Mouse (Mus musculus) lung, postnatal 4 days (tissue): ENCODE measurements at regions not wholly inside any gene's neighbourhood (a gene's known extent, or its start where the extent isn't known, plus 50 kb on each side); places are given as distances from the start of the nearest gene placed in this dataset.
A peak's percentile ranks its signal among the peaks of the same experiment; 100 is the strongest.

Experiments used
- DNase-seq, 2 experiments: peaks; one replicate each; pipeline ENCODE4 v3.0.0; 2021

DNA sequence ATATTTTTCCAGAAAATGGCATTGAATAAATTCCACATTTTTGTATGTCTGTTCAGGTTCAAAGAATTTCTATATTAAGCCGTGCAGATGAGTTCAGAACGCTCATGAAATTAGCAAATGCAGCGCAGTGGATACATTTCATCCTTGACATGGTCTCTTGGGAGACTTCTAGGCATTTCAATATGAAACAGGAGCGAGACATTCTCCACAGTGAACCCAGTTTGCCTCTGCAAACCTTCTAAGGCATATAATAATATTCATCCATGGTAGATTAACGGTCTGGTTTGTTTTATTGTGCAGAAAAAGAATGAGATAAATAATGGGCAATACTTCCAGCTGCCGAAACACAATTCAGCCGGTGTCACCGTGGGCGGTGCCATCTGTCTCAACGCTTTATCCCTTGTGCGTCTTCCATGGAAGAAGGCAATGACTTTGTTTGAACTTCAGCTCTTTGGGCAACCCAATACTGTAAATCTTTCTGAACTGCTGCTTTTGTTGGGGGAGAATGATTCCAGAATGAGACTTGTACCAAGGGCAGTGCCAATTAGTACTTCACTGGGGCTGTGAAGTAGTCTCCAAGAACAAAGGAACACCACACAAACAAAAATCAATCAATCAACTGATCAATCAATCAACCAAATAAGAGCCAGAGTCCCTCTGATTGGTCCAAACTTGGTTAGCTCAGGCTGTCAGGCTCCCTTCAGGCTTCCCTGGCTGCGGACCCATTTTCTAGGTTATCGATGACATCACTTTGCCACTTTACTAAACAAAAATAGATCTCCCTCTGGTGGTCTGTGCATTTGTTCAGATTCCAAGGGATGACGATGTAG lies 326.0 kb downstream of the Ice1 start:
- no peak for DNase-seq

DNA sequence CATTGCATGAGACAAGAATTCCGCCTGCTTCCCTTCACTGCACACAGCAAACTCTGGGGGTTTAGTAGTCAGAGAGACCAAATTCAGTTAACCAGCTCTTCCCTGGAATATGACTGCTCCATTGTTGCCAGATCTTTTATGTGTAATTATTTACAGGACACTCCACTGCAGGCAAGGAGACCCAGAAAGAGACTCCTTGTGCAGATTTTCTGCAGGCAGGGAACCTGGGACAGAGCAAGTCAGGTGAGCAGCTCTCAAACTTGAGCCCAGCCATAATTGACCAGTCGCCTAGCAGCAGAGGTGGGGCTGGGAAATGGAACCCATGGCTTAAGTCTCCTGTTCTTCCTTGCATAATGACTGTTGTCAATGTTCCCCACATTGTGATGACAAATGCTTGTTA lies 324.2 kb downstream of the Ice1 start:
- no peak for DNase-seq

DNA sequence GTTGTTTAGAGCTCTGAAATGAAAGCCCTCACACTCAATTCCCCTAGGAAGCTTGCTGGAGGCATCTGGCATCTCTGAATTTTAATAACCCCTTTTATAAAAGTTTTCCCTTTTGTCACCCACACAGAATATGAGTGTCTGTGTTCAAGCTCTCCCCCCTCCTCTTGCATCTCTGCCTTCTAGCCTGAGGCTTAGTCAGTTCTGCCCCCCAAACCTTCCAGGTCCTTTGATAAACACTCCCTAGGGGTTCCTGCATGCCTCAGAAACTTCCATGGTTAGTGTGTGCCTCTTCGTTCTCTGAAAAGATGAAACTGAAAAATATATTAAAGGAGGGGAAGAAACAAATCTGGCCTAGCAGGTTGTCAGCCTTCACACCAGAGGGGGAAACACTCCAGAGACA lies 313.9 kb downstream of the Ice1 start:
- no peak for DNase-seq

DNA sequence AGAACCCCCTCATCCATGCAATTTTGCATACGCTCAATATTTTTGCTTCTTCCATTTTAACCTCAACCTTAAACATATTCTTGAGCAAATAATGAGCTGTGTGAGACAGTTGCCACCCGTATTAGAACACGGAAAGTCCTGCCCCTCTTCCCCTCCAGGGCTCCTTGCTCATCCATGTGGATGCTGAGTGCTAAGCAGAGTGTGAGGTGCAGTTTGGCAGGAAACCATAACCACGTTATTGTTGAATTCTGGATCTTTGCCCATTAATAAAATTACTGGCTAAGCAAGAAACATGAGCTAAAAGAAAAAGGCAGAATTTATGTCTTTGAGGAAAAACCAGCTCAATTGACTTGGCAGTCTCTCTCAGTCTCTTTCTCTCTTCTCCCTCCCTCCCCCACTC lies 301.4 kb downstream of the Ice1 start:
- peak in 1 of 2 experiments; percentile 24 for DNase-seq

DNA sequence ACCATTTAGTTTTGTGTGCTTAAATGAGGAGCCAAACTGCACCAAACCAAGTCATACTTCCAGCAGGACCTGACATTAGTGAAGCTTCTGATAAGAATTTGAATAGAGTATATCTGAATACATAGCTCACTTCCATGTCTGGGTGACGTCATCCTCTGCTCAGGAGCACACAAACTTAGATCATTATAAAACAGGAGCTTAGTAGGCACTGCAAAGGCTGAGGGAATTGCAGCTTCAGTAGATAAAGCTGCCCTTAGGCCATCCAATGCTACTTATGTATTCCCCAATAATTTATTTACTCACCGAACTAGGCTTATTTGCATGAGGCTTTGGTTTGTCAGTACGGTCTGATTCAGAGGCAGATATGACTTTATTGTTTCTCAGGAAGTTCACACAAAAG lies 297.0 kb downstream of the Ice1 start:
- DNase-seq, result no peak

DNA sequence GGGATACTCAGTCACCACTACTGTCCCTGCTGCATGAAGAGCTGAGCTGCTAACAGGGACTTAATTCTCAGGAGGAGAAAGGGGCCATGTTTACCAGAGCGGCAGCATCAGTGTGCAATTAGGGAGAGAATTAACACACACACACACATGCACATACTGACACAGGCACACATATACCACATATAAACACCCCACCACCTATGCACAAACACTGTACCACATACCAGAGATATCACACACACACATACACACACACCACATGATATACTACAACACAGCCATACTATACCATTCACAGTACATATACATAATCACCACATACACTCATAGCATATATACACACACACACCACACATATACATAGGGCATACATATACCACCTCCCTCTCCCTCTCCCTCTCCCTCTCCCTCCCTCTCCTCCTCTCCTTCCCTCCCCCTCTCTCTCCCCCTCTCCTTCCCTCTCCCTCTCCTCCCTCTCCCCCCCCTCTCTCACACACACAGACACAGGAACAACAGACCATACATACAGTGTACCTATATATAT lies 294.2 kb downstream of the Ice1 start:
- no peak for DNase-seq

DNA sequence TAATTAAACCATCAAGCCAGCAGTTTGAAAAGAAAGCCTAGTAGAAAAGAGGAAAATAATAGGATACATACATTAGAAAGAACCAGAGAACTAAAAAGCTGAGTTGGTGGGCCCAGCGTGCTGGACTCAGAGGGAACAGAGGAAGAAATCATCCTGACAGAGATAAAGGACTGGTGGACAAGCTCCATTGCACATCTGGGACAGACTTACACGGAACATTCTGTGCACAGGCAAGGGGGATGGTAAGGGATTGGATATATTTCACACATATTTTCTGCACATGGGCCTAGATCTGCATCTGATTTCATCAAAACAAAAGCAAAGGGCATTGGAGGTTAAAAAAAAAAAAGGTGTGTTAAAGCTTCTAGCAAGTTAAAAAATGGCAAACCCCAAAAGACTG lies 293.5 kb downstream of the Ice1 start:
- DNase-seq, result no peak

DNA sequence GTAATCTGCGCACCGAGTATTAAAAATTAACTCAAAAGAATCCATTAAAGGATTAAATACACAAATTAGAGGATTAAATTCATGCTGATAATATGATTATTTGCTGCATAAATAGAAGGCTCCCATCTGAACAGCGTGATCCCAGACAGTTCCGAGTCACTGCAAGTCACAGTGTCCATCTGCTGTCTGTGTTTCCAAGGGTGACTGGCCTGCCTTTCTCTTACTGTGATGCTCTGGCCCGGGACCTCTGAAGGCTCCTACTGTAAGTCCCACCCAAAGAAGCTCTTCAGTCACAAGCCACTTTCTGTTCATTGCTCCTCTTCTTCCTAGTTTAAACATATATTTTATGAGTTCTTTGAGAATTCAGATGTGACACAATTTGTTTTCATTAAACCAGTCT lies 293.1 kb downstream of the Ice1 start:
- DNase-seq, result no peak

DNA sequence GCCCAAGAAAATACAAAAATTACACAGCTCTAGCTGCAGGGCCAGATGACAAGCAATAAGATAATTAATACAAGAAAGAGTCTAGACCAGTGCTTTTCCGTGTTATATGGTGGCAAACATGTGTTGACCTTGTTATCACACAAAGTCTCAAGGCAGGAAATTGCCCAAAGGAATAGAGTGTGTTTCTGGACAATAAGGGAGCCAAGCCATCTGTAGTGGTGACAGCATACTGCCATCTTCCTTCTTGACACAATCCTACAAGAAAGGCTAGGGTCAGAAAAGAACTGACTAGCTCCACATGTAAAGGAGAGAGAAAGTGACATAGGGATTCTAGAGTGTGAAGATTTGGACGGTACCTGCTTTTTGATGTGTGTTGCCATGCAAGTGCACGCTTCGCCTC lies 289.0 kb downstream of the Ice1 start:
- no peak for DNase-seq

DNA sequence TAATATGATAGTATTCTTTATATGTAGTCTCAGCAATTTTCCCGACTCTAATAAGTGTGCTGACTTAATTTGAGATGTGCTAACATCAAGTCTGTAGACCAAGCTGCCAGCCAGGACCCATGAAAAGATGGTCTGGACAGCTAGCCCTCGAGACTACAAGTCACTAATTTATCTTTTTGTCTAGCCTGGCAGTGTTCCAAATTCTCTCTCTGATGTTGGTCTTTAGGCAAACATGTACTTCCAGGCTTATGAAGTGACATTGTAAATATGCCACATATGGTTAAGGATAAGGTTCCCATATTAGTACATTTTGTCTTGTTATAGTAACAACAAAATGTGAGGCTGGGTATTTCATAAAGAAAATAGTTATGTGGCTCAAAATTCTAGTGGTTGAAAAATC lies 288.5 kb downstream of the Ice1 start:
- no peak for DNase-seq

DNA sequence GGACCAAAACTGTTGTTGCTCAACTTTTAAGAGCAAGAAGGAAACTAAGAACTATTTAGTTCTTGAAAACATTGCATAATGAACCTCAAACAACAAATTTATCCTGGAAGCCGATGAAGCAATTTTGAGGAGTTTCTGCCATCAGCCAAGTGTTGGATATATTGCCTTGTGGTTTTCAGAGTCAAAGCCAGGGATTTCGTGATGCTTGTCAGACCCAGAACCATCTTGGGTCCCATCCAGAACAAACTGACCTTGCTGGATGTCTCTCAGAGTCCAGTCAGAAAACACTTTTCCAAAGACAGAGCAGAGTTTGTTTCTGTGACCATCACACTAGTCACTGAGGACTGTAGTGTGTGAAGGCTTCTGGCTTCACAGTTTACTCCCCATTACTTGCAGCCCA lies 267.8 kb downstream of the Ice1 start:
- DNase-seq, result peak in 1 of 2 experiments; percentile 5

DNA sequence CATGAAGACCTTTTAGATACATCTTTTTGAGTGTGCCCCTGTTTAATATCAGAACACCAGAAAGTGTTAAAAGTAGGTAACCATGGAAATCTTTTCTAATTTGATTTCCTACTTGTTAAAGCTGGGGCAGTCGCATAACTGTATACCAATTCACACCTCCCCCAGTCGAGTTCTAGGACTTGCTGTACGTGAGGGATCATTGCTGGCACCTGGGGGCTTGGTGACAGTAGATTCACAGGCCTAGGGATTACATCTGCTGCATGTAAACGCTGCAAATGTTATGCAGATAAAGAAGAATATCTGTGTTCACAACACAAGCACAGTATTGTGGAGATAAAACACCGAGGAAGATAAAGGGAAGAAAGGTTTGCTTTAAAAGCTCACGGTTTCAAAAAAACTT lies 256.7 kb downstream of the Ice1 start:
- DNase-seq, result no peak

DNA sequence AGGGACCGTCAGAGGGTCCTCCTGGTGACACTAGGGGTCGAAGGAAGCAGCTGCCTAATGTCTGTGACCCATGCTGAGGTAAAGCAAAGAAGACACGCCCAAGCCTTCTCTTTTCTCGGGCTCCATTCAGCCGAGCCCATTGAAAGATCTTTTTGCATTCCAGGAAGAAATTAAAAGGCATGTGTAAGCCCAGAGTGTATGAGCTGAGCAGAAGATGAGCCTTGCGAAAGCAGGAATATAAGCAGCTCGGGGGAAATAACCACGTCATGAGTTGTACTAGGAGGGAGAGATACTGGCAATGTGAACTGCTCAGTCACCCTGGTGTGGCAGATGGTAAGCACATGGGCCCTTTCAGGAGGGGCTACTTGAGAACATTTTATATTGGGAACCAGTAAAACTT lies 252.1 kb downstream of the Ice1 start:
- peak in 1 of 2 experiments; percentile 20 for DNase-seq

DNA sequence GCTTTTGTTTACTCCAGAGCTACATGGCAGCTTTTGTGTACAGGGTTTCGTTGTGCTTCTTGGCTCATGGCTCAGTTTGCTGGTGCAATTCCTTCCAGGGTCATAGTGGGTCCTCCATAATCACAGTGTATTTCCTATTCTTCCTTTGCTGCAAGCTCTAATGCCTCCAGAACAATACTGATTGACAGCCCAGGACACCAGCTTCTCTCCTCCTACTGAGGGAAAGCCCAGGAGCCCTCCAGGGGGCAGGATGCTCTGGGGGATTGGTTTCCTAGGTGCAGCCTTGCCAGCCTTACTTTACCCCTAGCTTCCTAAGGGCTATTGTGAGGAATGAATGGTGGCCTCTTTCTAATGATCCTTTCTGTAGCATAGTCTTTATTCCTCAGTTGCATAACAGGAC lies 224.6 kb downstream of the Ice1 start:
- DNase-seq, result no peak

DNA sequence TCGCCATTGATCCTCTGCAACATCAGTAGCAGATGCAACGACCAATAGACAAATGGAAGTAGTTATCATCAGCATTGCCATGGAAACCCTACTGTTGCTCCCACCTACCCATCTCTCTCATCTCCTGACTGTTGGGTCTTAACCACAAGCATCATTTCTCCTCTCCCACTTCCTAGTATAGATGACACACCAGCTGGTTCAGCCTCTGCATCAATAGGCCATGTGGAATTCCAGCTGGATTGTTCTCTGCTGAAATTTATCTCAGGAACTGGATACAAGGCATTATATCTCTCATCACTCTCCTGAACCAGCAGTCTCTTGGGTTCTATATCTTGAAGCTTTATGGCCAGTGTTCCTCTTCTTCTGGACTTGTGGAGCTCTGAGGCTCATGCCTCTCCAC lies 219.3 kb downstream of the Ice1 start:
- DNase-seq, result no peak

DNA sequence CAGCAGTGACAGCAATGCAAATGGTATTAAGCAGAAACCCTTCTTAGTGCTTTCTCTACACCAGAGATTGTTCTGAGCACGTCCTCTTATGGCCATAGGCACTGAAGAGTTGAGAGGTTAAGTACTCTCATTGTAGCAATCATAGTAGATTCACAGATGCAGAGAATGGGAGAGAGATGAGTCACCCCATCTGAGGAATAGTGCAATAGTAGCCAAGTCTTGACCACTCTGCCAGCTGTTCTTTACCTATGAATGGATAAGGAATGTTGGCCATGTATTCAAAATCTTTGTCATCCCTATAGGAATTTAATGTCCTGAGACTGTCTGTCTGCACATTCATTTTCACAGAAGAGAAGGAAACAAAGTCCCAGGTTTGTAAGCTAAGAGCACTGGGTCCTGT lies 198.0 kb downstream of the Ice1 start:
- no peak for DNase-seq

DNA sequence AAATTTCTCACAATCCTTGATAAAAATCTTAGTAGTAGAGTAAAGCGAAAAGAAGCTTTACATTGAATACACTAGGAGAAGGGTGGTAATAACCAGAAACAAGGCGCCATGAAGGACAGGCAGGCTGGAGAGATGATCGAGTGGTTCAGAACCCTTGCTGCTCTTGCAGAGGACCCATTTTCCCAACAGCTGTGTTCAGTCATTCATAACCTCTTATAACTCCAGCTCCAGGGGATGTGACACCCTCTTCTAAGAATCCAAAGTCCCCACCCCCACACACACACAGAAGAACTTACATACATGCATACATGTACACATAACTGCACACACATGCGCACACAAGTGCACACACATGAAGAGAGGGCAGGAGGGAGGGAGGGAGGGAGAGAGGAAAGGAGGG lies 190.5 kb downstream of the Ice1 start:
- DNase-seq, result no peak

DNA sequence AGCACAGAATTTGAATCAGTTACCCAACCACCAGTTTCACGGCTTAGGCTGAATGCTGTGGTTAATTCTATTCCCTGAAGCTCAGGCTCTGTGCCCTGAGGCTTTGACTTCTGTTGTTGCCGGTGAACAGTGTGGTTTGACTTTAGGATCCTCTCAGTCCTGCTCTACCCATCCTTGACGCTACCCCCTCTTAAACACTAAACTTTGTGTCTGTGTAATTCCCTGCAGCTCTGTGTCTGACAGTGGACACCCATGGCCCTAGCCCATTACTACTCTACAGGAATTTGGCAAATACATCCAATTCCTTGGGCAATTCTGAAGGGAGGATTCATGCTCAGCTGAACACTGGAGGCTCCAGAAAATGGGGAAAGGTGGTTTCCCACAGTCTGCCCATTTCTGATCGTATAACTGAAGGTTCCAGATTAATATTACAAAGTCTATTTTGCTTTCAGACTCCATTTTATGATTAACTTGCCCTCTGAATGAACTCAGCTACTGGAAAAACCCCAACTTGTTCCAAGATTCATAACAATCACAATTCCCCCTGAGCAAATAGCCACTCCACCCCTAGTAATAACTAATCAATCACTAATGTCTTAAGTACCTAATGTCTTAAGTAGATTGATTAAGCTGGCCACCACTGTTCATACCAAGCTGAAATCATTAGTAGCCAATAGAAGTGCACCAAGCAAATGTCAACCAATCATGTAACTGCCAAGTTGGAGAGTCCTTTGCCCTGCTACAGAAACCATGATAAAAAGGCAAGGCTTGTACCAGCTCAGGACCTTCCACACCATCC lies 182.6 kb downstream of the Ice1 start:
- DNase-seq, result no peak

DNA sequence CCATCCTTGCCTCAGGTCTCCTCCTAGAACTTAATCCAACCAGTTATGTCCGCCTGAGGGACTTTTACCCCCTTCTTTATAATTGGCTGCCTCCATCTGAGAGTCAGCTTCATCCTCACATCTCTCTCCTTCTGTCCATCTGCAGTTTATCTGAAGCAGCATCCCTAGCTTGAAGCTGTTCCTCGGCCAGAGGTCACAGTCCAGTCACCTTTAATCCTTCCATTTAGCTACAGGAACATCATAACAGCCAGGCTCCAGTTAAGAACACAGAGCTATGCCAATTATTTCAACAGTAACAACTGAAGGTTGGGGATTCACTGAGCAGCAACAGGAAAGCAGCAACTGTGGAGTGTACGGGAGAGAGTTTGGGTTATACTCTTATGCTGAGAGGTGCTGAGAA lies 179.0 kb downstream of the Ice1 start:
- no peak for DNase-seq

DNA sequence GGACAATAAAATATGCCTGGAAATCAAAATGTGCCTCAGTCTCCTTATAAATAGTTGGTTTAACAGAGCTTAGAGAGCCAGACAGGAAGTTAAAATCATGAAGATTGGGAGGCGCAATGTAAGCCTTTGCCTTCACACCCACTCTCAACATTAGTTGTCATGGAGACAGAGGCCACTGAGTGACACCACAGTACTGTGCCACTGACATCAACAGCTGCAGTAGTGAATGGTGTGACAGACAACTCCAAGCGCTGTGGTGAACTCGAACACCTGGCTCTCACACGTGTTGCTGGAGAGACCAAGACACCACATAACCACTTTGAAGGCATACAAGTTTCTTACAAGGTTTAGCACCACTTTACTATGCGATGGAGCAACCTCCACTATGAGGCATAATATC lies 172.4 kb downstream of the Ice1 start:
- no peak for DNase-seq

DNA sequence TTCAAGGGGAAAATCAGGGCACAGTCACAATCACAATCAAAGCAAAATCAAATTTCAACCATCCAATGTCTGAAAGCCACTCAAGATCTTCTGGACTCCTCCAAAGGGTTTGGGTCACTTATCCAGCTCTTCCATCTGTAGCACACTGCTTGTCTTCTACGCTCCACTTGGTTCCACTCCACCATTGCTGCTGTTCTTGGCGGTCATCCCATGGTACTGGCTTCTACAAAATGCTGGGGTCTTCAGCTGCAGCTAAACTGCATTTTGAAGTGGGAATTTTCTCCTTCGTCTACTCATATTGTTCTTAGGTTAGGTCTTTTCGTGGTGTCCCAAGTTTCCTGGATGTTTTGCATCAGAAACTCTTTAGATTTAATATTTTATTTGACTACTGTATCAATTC lies 162.7 kb downstream of the Ice1 start:
- DNase-seq, result no peak

DNA sequence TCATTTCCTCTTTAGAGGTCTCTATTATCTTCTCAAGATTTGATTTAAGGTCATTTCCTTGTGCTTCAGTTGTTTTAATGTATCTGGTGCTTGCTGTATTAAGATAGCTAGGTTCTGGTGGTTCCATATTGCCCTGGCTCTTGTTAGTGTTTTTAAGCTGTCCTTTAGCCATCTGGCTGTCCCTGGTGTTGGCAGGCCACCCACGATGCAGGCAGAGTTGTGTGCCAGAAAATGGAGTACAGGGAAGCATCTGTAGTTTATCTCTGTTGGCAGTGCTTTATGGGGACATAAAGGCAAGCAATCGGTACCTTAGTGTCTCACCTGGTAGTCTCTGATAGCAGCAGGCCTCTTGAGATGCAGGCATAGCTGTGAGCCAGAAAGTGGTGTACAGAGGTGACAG lies 162.1 kb downstream of the Ice1 start:
- no peak for DNase-seq

DNA sequence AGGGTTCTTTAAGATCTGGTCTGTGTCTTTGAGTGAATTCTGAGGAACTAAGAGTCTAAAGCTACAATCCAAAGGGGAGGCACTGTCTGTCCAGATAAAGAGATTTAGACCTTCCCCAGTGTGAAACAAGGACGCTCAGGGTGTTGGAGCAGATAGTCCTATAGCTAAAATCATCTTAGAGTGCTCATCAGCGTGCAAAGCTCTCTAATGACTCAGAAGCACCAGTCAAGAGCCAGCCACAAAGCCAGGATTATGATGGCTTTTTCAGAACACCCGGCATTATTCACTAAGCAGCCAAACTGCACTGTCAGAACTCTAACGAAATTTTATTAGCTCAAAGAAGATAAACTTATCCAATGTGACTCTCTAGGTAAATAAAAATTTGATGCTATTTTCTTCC lies 138.1 kb downstream of the Ice1 start:
- no peak for DNase-seq
